Mouse (Mus musculus): ENCODE results near the gene Eif3k. TPM values are rescaled to one million over a fixed set of nuclear protein-coding genes. Genes with fewer than 3 reads are reported as not detected.

Gene Eif3k
- polyA plus RNA-seq, 1 experiment from 2014 or later = 282 TPM

- H3K4me1 ChIP-seq (replicated peaks; ENCODE audit: control insufficient read depth, insufficient read depth, low read length) = peaks cover 43% of the 10 kb centered on the region
- H3K9ac ChIP-seq (ENCODE audit: low read depth, low read length) = no peak overlapping the region
Measured at GRCm38 (mm10) chr7:28953476-28954376, 27.9 kb downstream of the Eif3k start.

GRCm38 (mm10) chr7:28952786-28953185 lies 28.9 kb downstream of the Eif3k start:
- Histone ChIP-seq H3K27ac (ENCODE audit: low read depth, low read length) (no peak overlapping the region), H3K36me3 (ENCODE audit: control insufficient read depth, insufficient read depth) (peaks cover 6% of the 10 kb centered on the region), H3K4me2 (replicated peaks; ENCODE audit: low read depth) (no peak overlapping the region), H3K4me1 (replicated peaks; ENCODE audit: control insufficient read depth, insufficient read depth, low read length) (peaks cover 43% of the 10 kb centered on the region), H3K27me3 (replicated peaks; ENCODE audit: control insufficient read depth, insufficient read depth, low read length) (no peaks in the 10 kb centered on the region), H3K9ac (ENCODE audit: low read depth, low read length) (no peak overlapping the region), H3K9me3 (ENCODE audit: control insufficient read depth) (no peaks in the 10 kb centered on the region), H3K4me3 (ENCODE audit: low read depth, low read length) (no peak overlapping the region)
- 18% methylated on average over 3 of the region's 3 CpGs for WGBS
- ATAC-seq = no peak
- no peak for TF ChIP-seq CTCF (IDR thresholded peaks at IDR 0.05; ENCODE audit: low read depth)

More at GRCm38 (mm10) chr7:28953476-28954376, 27.9 kb downstream of the Eif3k start:
- ATAC-seq = no peak
- TF ChIP-seq CTCF (IDR thresholded peaks at IDR 0.05; ENCODE audit: low read depth) = no peak
- Histone ChIP-seq H3K27me3 (replicated peaks; ENCODE audit: control insufficient read depth, insufficient read depth, low read length) (no peaks in the 10 kb centered on the region), H3K4me3 (ENCODE audit: low read depth, low read length) (no peak overlapping the region), H3K27ac (ENCODE audit: low read depth, low read length) (0 out of 2 replicates have a peak overlapping the region, but pooled peaks have one; percentile 28), H3K9me3 (ENCODE audit: control insufficient read depth) (no peaks in the 10 kb centered on the region), H3K4me2 (replicated peaks; ENCODE audit: low read depth) (peak overlapping the region; percentile 38; the same call in 1 of the 2 replicates), H3K36me3 (ENCODE audit: control insufficient read depth, insufficient read depth) (peaks cover 6% of the 10 kb centered on the region)
- WGBS = 5% methylated on average over 2 of the region's 2 CpGs

GRCm38 (mm10) chr7:28951764-28952163 lies 29.9 kb downstream of the Eif3k start:
- Histone ChIP-seq H3K27ac (ENCODE audit: low read depth, low read length) (peak overlapping the region; percentile 77), H3K9ac (ENCODE audit: low read depth, low read length) (no peak overlapping the region), H3K36me3 (ENCODE audit: control insufficient read depth, insufficient read depth) (peaks cover 6% of the 10 kb centered on the region), H3K4me2 (replicated peaks; ENCODE audit: low read depth) (no peak overlapping the region; the same call in 1 of the 2 replicates), H3K4me3 (ENCODE audit: low read depth, low read length) (no peak overlapping the region), H3K9me3 (ENCODE audit: control insufficient read depth) (no peaks in the 10 kb centered on the region), H3K27me3 (replicated peaks; ENCODE audit: control insufficient read depth, insufficient read depth, low read length) (no peaks in the 10 kb centered on the region), H3K4me1 (replicated peaks; ENCODE audit: control insufficient read depth, insufficient read depth, low read length) (peaks cover 40% of the 10 kb centered on the region)
- WGBS = 62% methylated on average over 2 of the region's 2 CpGs
- no peak for ATAC-seq
- no peak for TF ChIP-seq CTCF (IDR thresholded peaks at IDR 0.05; ENCODE audit: low read depth)

- Histone ChIP-seq H3K4me1 (replicated peaks; ENCODE audit: control insufficient read depth, insufficient read depth, low read length) (peaks cover 33% of the 10 kb centered on the region), H3K9me3 (ENCODE audit: control insufficient read depth) (no peaks in the 10 kb centered on the region), H3K4me3 (ENCODE audit: low read depth, low read length) (no peak overlapping the region), H3K27ac (ENCODE audit: low read depth, low read length) (peak overlapping the region; percentile 77), H3K4me2 (replicated peaks; ENCODE audit: low read depth) (peak overlapping the region; percentile 31), H3K36me3 (ENCODE audit: control insufficient read depth, insufficient read depth) (peaks cover 8% of the 10 kb centered on the region), H3K27me3 (replicated peaks; ENCODE audit: control insufficient read depth, insufficient read depth, low read length) (no peaks in the 10 kb centered on the region), H3K9ac (ENCODE audit: low read depth, low read length) (no peak overlapping the region)
- TF ChIP-seq CTCF (IDR thresholded peaks at IDR 0.05; ENCODE audit: low read depth) = no peak
- WGBS = 34% methylated on average over 10 of the region's 10 CpGs
- peak; percentile 63 for ATAC-seq
Measured at GRCm38 (mm10) chr7:28950346-28951037, 31.2 kb downstream of the Eif3k start.

- 44% methylated on average over 2 of the region's 2 CpGs for WGBS
- no peaks in the 10 kb centered on the region for H3K27me3 ChIP-seq (replicated peaks; ENCODE audit: control insufficient read depth, insufficient read depth, low read length)
- H3K9me3 ChIP-seq (ENCODE audit: control insufficient read depth) = no peaks in the 10 kb centered on the region
- no peak for ATAC-seq
- peak overlapping the region; percentile 77 for H3K27ac ChIP-seq (ENCODE audit: low read depth, low read length)
- H3K9ac ChIP-seq (ENCODE audit: low read depth, low read length) = peak overlapping the region; percentile 17; the same call in 1 of the 2 replicates
- peaks cover 11% of the 10 kb centered on the region for H3K36me3 ChIP-seq (ENCODE audit: control insufficient read depth, insufficient read depth)
- TF ChIP-seq CTCF (IDR thresholded peaks at IDR 0.05; ENCODE audit: low read depth) = no peak
- H3K4me3 ChIP-seq (ENCODE audit: low read depth, low read length) = no peak overlapping the region
- H3K4me2 ChIP-seq (replicated peaks; ENCODE audit: low read depth) = no peak overlapping the region; the same call in 1 of the 2 replicates
- H3K4me1 ChIP-seq (replicated peaks; ENCODE audit: control insufficient read depth, insufficient read depth, low read length) = peaks cover 36% of the 10 kb centered on the region
Measured at GRCm38 (mm10) chr7:28949298-28949697, 32.4 kb downstream of the Eif3k start.

GRCm38 (mm10) chr7:28948746-28949145 lies 32.9 kb downstream of the Eif3k start:
- Histone ChIP-seq H3K4me3 (ENCODE audit: low read depth, low read length) (no peak overlapping the region), H3K9ac (ENCODE audit: low read depth, low read length) (no peak overlapping the region), H3K4me1 (replicated peaks; ENCODE audit: control insufficient read depth, insufficient read depth, low read length) (peaks cover 31% of the 10 kb centered on the region), H3K27ac (ENCODE audit: low read depth, low read length) (peak overlapping the region; percentile 77; the same call in 1 of the 2 replicates), H3K9me3 (ENCODE audit: control insufficient read depth) (no peaks in the 10 kb centered on the region), H3K36me3 (ENCODE audit: control insufficient read depth, insufficient read depth) (peaks cover 12% of the 10 kb centered on the region), H3K4me2 (replicated peaks; ENCODE audit: low read depth) (peak overlapping the region; percentile 11; the same call in 1 of the 2 replicates), H3K27me3 (replicated peaks; ENCODE audit: control insufficient read depth, insufficient read depth, low read length) (no peaks in the 10 kb centered on the region)
- TF ChIP-seq CTCF (IDR thresholded peaks at IDR 0.05; ENCODE audit: low read depth) = no peak
- WGBS = 77% methylated on average over 7 of the region's 7 CpGs
- ATAC-seq = no peak

Data from intestine, postnatal 0 days (tissue).